Mouse (Mus musculus) CH12.LX (cell line): ENCODE results near the gene Il4i1.

Experiments
- BHLHE40 ChIP-seq: IDR thresholded peaks from 2 replicates; pipeline ENCODE4 v1.6.1; 2011; ENCODE audit warnings: mild to moderate bottlenecking, low read depth, low read length, improper control_type of control experiment
- CTCF ChIP-seq, 2 experiments: IDR thresholded peaks in 1 of 2; conservative IDR thresholded peaks in 1 of 2; 2 replicates each; pipeline ENCODE4 v1.5.1; 2011 to 2012; ENCODE audit warnings: low read depth in 2 of 2, low read length in 2 of 2, improper control_type of control experiment in 1 of 2, inconsistent platforms in 1 of 2, mild to moderate bottlenecking in 1 of 2, moderate library complexity in 1 of 2
- EP300 ChIP-seq: IDR thresholded peaks from 2 replicates; pipeline ENCODE4 v1.6.1; 2011; ENCODE audit warnings: low read length, improper control_type of control experiment
- GABPA ChIP-seq: IDR thresholded peaks from 2 replicates; pipeline ENCODE4 v1.6.1; 2012; ENCODE audit warnings: low read depth, low read length, improper control_type of control experiment, inconsistent platforms; ENCODE audit not compliant: insufficient replicate concordance
- HCFC1 ChIP-seq: IDR thresholded peaks from 2 replicates; pipeline ENCODE4 v1.6.1; 2012; ENCODE audit warnings: low read depth, mild to moderate bottlenecking, inconsistent platforms, low read length, improper control_type of control experiment
- IRF4 ChIP-seq: IDR thresholded peaks from 2 replicates; pipeline ENCODE4 v1.6.1; 2014; ENCODE audit warnings: low read depth, mild to moderate bottlenecking, inconsistent platforms, low read length, improper control_type of control experiment
- JUND ChIP-seq: conservative IDR thresholded peaks from 2 replicates; pipeline ENCODE4 v1.6.1; 2011; ENCODE audit warnings: low read depth, low read length, improper control_type of control experiment
- MAZ ChIP-seq: IDR thresholded peaks from 2 replicates; pipeline ENCODE4 v1.6.1; 2012; ENCODE audit warnings: low read depth, mild to moderate bottlenecking, inconsistent platforms, low read length, improper control_type of control experiment, moderate library complexity
- MEF2A ChIP-seq: IDR thresholded peaks from 2 replicates; pipeline ENCODE4 v1.6.1; 2014; ENCODE audit warnings: low read depth, mild to moderate bottlenecking, inconsistent platforms, low read length, improper control_type of control experiment, borderline replicate concordance
- PAX5 ChIP-seq: IDR thresholded peaks from 2 replicates; pipeline ENCODE4 v1.6.1; 2012; ENCODE audit warnings: low read length, inconsistent platforms, mixed read lengths
- POLR2A ChIP-seq: IDR thresholded peaks from 2 replicates; pipeline ENCODE4 v1.6.1; 2011; ENCODE audit warnings: low read depth, mild to moderate bottlenecking, improper control_type of control experiment, low read length
- POLR2AphosphoS2 ChIP-seq: IDR thresholded peaks from 2 replicates; pipeline ENCODE4 v1.6.1; 2011; ENCODE audit warnings: low read depth, low read length, improper control_type of control experiment
- SMC3 ChIP-seq: IDR thresholded peaks from 2 replicates; pipeline ENCODE4 v1.6.1; 2011; ENCODE audit warnings: low read depth, low read length, improper control_type of control experiment
- UBTF ChIP-seq: IDR thresholded peaks from 2 replicates; pipeline ENCODE4 v1.6.1; 2012; ENCODE audit warnings: low read depth, mild to moderate bottlenecking, inconsistent platforms, low read length, improper control_type of control experiment, moderate library complexity

GRCm38 (mm10) chr7:44792781-44793180, 23.4 kb upstream of the Il4i1 start:
- TF ChIP-seq MEF2A, result no peak
- no peak for TF ChIP-seq GABPA
- TF ChIP-seq CTCF (conservative IDR thresholded peaks at IDR 0.05 in 1 of 2, IDR thresholded peaks at IDR 0.05 in 1 of 2; ENCODE audit: low read depth in 2 of 2, low read length in 2 of 2), result no peak
- no peak for TF ChIP-seq UBTF
- no peak for TF ChIP-seq EP300
- no peak for TF ChIP-seq JUND
- no peak for TF ChIP-seq PAX5
- no peak for TF ChIP-seq POLR2AphosphoS2
- no peak for TF ChIP-seq HCFC1
- TF ChIP-seq SMC3, result no peak
- no peak for TF ChIP-seq POLR2A
- TF ChIP-seq BHLHE40, result no peak
- no peak for TF ChIP-seq MAZ
- TF ChIP-seq IRF4, result no peak
